Mouse (Mus musculus): ENCODE results near the gene Ubap1l.

Ubap1l gene

DNA sequence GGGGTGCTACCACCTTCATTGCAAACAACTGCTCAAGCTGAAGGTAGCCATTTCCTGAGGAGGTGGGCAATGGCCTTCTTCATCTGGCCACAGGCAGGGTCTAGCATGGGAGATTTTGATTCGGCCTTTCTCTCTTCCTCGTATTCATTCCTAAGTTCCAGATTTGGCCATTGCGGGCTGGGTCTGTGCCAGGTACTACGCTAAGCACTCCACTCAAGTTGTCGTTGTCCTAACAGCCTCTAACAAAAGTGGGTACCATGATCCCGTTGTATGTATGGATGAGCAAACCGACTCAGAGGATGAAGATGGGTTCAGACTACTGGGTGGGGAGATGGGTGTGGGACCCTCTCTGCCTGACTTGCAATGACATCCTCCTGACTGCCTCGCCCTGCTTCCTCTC lies 49.5 kb downstream of the Ubap1l start:
- no peak for DNase-seq (ENCODE audit: low spot score in 2 of 2)

DNA sequence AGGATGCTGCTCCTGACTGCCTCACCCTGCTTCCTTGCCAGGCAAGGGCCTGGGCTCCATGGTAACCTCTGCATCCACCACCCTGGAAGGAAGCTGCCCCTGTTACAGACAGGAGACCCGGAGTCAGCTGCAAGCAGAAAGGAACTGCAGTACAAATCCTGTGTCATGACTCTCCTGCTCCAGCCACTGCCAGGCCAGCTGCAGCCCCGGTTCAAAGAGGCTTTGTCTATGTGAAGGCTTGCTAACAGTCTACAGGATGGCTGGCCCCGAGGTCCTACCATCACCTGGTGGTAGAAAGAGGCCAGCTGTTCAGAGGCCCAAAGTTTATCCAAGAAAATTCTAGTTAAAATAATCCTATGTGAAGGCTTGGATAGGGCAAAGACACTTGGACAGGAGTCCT lies 50.5 kb downstream of the Ubap1l start:
- DNase-seq (ENCODE audit: low spot score in 2 of 2), result no peak

DNA sequence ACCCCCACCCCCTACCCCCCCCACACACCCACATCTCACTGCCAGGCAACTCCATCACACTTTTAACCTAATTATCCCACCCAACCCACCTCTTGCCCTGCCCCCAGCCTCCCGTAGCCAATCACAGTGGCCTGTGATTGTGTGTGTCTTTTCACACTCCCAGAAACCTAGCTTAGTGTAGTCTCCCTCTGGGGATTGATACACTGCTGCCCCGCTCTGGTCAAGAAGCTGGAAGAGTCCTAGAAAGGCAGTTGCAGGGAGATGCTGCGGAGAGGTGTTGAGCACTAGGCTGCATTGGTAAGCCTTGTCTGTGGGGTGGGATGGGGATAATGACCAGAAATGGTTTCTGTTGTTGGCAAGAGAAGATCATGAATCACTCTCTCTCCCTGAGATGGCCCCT lies 56.9 kb downstream of the Ubap1l start:
- DNase-seq (ENCODE audit: low spot score in 2 of 2), result no peak

DNA sequence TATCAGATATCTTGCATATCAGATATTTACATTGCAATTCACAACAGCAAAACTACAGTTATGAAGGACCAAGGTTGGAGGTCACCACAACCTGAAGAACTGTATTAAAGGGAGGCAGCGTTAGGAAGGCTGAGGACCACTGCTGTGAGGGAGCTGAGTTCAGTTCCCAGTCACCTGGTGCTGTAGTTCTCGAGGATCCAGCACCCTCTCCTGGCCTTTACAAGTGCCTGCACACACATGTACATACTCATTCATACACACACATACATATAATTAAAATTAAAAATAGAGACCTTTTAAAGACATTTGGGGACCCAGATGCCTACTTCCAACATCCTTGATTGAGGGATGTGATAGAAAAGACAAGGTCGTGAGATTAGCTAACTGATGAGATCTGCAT lies 58.8 kb downstream of the Ubap1l start:
- no peak for DNase-seq (ENCODE audit: low spot score in 2 of 2)

DNA sequence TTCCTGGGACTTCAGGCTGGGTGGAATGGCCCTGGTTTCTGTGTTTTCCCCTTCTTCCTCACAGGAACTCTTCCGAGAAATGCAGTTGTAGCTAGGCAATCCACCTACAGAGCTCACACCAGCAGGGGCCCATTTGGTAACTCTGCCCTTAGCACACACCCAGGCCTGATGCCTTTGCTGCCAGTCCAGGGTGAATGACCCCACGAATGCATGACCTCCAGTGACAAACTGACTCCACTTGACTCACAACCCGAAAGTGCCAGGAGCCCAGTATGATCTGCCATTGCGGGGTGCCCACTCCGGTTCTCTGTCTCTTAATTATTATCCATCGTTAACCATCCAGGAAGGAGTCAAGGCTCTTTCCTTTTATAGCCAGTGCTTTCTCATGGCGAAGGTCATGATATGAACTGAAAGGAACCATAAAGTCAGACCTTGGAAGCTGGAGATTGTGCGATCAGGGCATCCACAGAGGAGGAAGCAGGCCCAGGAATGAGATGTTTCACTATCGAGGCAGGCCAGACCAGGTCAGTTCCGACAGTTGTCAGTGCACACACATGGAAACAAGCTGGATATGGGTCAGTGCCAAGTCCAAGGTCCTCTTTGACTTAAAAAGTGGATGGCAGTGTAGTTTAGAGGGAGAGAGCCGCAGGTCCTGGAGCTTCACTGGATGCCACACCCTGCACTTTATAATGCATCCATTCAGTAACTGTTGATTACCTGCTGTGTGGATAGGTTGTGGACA lies 62.1 kb downstream of the Ubap1l start, which contains the start of gene Slc51b:
TSS of gene Slc51b (minus strand) at position 196 of the 742 bp plus-strand sequence.
- DNase-seq (ENCODE audit: low spot score in 2 of 2), result no peak

DNA sequence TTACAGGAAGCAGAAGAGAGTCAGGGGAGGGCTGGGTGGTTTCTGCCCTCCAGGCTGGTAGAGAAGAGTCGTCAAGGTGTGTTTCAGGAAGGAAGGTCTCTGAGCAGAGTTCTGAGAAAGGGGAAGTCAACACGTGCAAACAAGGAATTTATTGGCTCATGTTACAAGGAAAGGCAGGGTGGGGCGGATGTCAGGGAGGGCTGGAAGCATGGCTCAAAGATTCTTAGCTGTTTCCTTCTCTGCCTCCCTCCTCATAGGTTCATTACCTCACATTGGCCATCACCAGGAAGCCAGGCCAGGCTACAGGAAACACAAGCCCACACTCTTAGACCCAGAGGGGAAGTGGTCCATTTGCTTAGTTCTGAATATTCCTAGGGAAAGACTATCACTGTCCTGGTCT lies 63.6 kb downstream of the Ubap1l start:
- DNase-seq (ENCODE audit: low spot score in 2 of 2), result no peak

DNA sequence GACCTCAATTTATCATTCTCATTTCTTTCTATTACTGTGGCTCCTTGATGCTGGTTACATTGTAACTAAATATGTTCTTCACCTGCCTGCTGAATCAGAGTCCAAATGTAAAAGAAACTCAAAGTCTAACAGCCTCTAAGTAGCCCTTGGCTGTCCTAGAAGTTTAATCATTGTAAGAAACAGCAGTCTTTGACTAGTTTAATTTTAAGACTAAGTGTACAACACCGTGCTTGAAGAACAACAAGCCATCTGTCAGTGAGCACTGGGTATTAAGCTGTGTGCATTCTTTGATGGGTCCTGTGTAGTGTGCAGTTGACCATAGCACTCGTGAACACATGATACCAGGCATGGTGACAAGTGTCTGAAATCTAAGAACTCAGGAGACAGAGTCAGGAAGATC lies 66.7 kb downstream of the Ubap1l start:
- DNase-seq (ENCODE audit: low spot score in 2 of 2), result no peak

DNA sequence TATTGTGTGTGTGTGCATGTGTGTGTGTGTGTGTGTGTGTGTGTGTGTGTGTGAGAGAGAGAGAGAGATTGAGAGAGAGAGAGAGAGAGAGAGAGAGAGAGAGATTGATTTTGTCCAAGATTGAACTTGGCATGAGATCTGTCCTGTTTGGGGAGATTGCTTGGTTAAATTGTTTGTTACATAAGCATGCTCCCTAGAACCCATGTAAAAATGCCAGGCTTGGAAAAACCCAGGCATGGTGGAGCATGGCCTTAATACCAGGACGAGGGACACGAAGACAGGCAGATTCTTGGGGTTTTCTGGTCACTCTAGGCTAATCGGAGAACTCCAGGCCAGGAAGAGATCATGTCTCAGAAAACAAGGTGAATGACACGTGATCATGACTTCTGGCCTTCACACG lies 67.2 kb downstream of the Ubap1l start:
- DNase-seq (ENCODE audit: low spot score in 2 of 2), result no peak

All from urinary bladder, postnatal 36 days (tissue).